Mouse (Mus musculus) erythroblast, embryonic 14.5 days (primary cell): ENCODE results near the gene Mtfr1l.

Experiments
- GATA1 ChIP-seq: IDR thresholded peaks from 2 replicates; pipeline ENCODE4 v1.6.1; 2012; ENCODE audit warnings: low read length, inconsistent platforms, mixed read lengths
- TAL1 ChIP-seq: IDR thresholded peaks from 3 replicates; pipeline ENCODE4 v1.6.1; 2012; ENCODE audit warnings: low read length, inconsistent platforms, mixed read lengths

DNA sequence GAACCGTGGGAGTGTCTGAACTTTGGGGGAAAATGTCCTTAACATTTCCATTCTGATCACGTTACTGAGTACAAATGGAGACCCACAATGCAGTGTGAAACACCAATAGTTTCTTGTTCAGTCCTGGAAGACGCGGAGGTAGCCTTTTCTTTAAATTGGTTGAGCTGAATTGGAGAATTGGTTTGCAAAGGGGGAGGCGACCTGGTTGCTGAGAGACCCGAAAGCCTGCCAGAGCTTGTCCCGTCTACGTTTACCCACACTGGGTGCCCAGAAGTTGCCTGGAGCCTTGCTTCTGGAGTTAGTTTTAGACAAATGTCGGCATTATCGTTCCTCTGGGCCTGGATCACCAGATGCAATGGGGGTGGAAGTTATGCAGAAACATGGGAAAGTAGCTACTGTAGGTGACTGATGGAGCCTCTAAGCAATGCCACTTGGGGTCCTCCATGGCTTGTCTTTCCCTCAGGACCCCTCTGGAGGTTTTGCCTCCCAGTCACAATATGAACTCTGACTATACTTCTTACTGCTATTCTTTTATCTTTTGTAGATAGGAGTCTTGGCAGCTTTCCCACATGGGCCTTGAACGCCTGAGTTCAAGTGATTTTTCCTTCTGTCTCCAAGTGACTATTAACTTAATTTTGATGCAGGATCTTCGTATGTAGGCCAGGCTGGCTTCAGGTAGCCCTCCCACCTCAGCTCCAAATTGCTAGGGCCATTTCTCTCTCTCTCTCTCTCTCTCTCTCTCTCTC lies 37.0 kb downstream of the Mtfr1l start:
- TF ChIP-seq GATA1, result no peak
- no peak for TF ChIP-seq TAL1
